Mouse (Mus musculus) bone marrow, adult 2 months (tissue): ENCODE results near the gene Mast1. TPM values are rescaled to one million over a fixed set of nuclear protein-coding genes. Genes with fewer than 3 reads are reported as not detected.
A peak's percentile ranks its signal among the peaks of the same experiment; 100 is the strongest.

ENCODE experiments used
- H3K27ac ChIP-seq: fragments of 200-500 bp; 2 replicates; pipeline ENCODE4 v1.5.1; 2012; ENCODE audit warnings: low read depth, mild to moderate bottlenecking, control low read depth, inconsistent platforms, low read length; ENCODE audit not compliant: control insufficient read depth, poor library complexity, insufficient read depth
- H3K4me1 ChIP-seq: fragments of 200-500 bp; 2 replicates; pipeline ENCODE4 v1.6.1; 2011; ENCODE audit warnings: low read length; ENCODE audit not compliant: control insufficient read depth, insufficient read depth
- H3K4me3 ChIP-seq: fragments of 200-500 bp; replicated peaks from 2 replicates; pipeline ENCODE3; 2011; ENCODE audit warnings: mild to moderate bottlenecking, low read depth, low read length, control low read depth; ENCODE audit not compliant: control insufficient read depth
- CTCF ChIP-seq: fragments of 200-500 bp; IDR thresholded peaks from 2 replicates; pipeline ENCODE4 v1.5.1; 2011; ENCODE audit warnings: low read length, control low read depth; ENCODE audit not compliant: control insufficient read depth, insufficient read depth
- POLR2A ChIP-seq: fragments of 200-500 bp; IDR thresholded peaks from 2 replicates; pipeline ENCODE4 v1.6.1; 2011; ENCODE audit warnings: low read depth, mild to moderate bottlenecking, control low read depth, low read length, borderline replicate concordance; ENCODE audit not compliant: control insufficient read depth
- WGBS: fragments of 180-500 bp; shearing (Covaris S2); methylation state at CpG from one replicate; pipeline ENCODE4 v1.1.7; 2018; 5-methylcytosine and 5-hydroxymethylcytosine counted together
- polyA plus RNA-seq: library from polyadenylated mRNA; stranded (reverse); fragments of >200 nt; gene quantifications from 2 replicates; pipeline ENCODE4 v1.2.4, GENCODE M21; 2011; ENCODE audit warnings: low replicate concordance; ENCODE audit not compliant: missing spikeins, insufficient read depth, insufficient read length

Gene Mast1
- polyA plus RNA-seq, 1 experiment: not detected

DNA sequence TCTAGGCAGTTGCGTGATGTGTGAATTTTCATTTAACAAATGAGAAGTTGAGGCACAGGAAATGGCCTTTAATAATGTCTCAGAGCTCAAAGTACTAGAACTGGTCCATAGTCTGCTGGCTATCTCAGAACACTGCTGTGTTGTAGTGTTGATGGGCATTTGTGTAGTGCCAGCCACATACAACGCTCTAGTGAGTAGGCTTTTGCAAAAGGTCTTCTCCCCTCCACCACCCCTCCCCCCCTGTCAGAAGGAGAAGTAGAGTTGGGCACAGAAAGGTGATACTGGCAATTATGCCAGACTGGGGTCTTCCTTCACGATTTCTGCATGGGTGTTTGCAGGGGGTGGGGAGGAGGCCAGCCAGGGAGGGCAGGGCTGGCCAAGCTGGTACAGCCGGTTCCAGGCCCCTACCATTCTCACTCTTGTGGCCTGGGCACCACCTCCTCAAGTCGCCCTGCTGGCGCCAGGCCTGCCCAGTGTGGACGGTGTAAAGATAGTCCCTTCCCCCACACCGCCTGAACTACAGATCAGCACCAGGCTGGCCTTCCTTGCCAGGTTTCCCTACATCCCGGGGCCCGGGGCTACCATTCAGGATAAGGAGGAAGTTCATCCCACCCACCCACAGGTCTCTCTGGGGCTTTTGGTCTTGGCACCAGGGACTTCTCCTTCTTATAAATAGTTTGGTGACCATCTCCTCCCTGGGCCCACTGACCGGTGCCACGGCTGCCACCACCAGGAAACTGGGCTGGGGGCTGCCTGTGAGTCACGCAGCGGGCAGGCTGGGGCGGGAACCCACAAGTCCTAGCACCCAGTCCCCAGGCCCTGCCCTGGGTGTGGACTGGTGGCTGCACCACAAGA, 44.7 kb upstream of the Mast1 start:
- Histone ChIP-seq H3K4me1 (peaks cover 16% of the 10 kb centered on the region), H3K27ac (peak overlapping the region; percentile 73), H3K4me3 (no peak overlapping the region)
- TF ChIP-seq CTCF (no peak), POLR2A (peak; percentile 6; the same call in 1 of the 2 replicates)
- WGBS: 25% methylated on average over 15 of the region's 15 CpGs

DNA sequence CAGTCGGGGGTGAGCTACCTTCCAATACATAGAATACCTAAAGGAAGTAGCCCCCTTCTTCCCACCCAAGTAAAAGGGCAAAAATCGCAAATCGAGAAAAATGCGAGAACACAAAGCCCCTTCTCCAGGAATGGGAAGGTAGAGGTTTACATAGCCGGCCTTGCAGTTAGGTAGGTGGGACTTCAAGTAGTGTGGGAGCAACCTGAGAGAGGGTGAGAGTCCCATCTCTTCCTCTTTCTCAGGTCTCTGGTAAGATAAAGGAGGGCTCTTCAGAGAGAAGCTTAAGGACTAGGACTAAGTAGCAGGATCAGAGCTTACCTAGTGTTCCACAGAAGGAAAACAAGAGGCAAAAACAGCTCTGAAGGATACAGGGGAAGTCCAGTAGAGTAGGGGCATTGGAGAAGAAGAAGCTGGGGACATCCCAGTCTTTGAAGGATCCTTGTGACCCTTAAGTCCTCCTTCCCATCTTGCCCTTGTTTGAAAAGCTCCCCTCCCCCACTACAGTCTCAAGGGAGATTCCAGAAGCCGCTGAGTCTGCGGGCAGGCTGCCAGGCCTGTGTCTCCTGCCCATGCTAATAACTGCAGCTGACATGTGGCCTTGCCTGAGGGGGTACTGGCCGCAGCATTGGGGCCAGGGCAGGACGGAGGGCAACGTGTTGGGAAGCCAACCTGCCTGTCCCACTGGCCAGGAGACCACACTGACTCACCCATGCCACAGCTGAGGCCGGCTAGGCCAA, 43.6 kb upstream of the Mast1 start:
- Histone ChIP-seq H3K4me3 (no peak overlapping the region), H3K4me1 (peaks cover 14% of the 10 kb centered on the region), H3K27ac (peak overlapping the region; percentile 95)
- 27% methylated on average over 11 of the region's 11 CpGs for WGBS
- TF ChIP-seq CTCF: no peak
- TF ChIP-seq POLR2A: no peak

DNA sequence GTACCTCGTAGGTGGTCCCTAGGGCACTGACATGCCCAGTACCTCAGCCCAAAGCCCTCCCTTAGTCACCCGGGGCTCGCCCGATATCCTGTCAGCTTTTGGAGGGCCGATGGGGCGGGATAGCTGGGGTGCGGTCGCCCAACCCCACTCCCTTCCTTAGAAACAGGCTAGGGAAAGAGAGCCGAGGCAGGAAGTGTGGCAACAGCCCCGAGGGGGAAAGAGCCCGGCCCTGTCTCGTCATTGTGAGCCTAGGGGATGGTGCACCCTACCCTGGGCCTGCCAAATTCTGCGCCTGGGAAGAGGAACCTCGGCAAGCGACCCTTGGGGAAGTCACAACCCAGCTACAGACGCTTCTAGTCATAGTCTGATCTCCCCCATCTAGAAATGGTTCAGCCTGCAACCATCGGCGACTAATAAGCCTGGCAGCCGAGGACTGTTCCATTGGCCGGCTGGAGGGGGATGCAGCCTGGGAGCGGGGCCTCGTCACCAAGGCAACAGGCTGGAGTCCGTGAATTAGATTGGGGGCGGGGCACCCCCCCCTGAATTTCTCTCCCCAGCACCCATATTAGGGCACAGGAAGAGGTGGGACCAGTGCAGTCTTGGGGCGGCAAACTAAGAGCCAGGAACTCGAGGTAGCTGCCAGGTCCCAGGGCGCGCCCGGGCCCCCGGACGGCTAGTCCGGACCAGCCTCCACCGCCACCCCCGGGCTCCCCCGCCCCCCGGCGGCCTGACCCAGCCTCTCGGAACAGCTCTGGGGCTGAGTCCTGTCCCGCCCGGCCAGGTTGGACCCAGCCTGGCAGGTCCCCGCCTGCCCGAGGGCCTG, 42.7 kb upstream of the Mast1 start:
- WGBS: 2% methylated on average over 42 of the region's 42 CpGs
- H3K27ac ChIP-seq: peak overlapping the region; percentile 95
- H3K4me3 ChIP-seq: peak overlapping the region; percentile 29
- TF ChIP-seq POLR2A (peak; percentile 49; the same call in 1 of the 2 replicates), CTCF (no peak)
- peaks cover 15% of the 10 kb centered on the region for H3K4me1 ChIP-seq

DNA sequence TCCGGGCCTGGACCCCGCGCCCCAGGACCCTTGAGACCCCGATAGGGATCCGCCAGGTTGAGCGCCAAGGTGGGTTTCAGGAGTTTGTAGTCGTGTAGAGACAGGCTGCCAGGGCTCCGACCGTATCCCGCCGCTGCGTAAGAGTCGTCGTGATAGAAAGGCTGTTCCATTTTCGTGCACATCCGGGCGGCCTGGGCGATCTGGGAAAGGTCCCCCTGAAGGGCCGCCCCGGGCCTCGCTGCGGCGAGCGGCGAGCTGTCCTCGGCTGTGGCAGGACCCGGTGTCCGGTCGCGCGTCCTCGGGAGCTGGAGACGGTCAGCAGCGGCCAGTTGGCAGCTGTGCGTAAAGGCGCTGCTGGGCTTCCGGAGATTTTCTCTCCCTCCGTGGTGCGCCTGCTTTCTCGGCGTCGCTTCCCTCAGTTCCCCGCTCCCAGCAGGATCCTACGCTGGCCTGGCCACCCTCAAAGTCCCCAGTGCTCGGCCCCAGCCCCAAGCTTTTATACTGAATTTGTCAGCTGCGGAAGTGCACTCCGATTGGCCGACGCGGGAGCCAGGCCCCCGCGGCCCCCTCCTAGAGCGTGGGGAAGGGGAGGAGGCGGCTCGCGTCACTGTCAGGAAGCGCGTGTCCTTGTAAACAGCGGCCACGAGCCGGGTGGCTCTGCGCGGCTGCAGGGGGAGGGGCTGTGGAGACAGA, 41.2 kb upstream of the Mast1 start, which contains the start of gene Junb:
Gene Junb (minus strand): TSS at position 471 of the 693 bp plus-strand sequence.
- H3K27ac ChIP-seq: peak within 1 kb of the TSS; percentile 98
- peak; percentile 100 for TF ChIP-seq POLR2A
- no peak for TF ChIP-seq CTCF
- under 1% methylated on average over 63 of the region's 63 CpGs for WGBS
- H3K4me1 ChIP-seq: peaks cover 13% of the 10 kb centered on the region
- H3K4me3 ChIP-seq: peak within 1 kb of the TSS; percentile 89

DNA sequence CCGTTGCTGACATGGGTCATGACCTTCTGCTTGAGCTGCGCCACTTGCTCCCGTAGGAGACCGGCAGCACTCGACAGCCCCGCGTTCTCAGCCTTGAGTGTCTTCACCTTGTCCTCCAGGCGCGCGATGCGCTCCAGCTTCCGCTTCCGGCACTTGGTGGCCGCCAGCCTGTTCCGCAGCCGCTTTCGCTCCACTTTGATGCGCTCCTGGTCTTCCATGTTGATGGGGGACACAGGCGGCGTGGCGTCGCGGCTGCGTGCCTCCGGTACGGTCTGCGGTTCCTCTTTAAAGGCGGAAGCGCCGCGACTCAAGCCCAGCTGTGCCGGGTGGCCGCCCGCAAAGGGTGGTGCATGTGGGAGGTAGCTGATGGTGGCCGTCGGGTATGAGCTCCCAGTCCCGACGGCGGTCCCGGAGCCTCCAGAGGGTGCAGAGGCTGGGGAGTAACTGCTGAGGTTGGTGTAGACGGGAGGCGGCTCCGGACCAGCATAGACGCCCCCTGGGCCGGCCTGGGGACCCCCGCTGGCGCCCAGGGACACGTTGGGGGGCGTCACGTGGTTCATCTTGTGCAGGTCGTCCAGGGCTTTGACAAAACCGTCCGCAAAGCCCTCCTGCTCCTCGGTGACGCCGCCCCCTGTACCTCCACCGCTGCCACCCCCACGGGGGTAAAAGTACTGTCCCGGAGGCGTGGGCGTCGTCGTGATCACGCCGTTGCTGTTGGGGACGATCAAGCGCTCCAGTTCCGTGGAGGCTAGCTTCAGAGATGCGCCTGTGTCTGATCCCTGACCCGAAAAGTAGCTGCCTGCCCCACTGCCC, 40.5 kb upstream of the Mast1 start:
- no peak for TF ChIP-seq CTCF
- TF ChIP-seq POLR2A: peak; percentile 76; the same call in 1 of the 2 replicates
- peak overlapping the region; percentile 89 for H3K4me3 ChIP-seq
- H3K4me1 ChIP-seq: peaks cover 11% of the 10 kb centered on the region
- H3K27ac ChIP-seq: peak overlapping the region; percentile 98
- WGBS: under 1% methylated on average over 69 of the region's 70 CpGs

DNA sequence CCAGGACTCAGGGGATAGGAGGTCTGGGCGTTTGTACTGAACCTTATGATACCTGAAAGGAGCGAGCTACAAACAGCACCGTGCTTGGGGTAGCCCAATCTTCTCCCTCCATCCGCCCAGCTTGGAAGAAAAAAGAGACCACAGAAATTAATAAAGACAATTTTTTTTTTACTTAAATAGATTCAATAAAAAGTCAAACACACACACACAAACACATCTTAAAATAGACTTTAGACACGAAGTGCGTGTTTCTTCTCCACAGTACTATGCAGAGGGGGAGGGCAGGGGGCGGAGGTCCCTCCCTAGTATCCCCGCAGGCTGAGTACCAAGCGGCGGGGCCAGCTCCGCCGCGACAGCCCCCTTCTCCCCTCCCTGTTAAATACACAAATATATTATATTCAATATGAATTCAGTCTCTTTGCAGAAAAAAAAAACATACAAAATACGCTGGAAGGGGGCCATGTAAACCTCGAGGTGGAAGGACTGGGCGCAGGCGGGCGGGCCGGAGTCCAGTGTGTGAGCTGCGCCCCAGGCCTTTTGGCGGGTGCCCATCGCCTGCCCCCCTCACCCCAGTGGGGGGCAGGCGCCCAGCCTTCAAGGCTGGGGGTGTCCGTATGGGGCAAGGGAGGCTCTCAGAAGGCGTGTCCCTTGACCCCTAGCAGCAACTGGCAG, 39.7 kb upstream of the Mast1 start:
- WGBS: 1% methylated on average over 25 of the region's 25 CpGs
- peak overlapping the region; percentile 98 for H3K27ac ChIP-seq
- TF ChIP-seq POLR2A (no peak), CTCF (no peak)
- H3K4me3 ChIP-seq: peak overlapping the region; percentile 89
- peaks cover 7% of the 10 kb centered on the region for H3K4me1 ChIP-seq
